Mouse (Mus musculus) right cerebral cortex, postnatal 25 days (tissue): ENCODE results near the gene Psmb2.

Source experiments
- DNase-seq: peaks from one replicate; pipeline ENCODE4 v3.0.0; 2022

Gene Psmb2

GRCm38 (mm10) chr4:126677054-126678003, at the start of gene Psmb2:
Gene Psmb2, plus strand, starts transcription at chr4:126677630.
- peak; percentile 98 for DNase-seq

GRCm38 (mm10) chr4:126631922-126632321, 45.5 kb upstream of the Psmb2 start:
- no peak for DNase-seq

- no peak for DNase-seq
Observed at GRCm38 (mm10) chr4:126632668-126633067, 44.8 kb upstream of the Psmb2 start.

- no peak for DNase-seq
Observed at GRCm38 (mm10) chr4:126636330-126636729, 41.1 kb upstream of the Psmb2 start.

GRCm38 (mm10) chr4:126637446-126637845, 40.0 kb upstream of the Psmb2 start:
- DNase-seq = no peak

- DNase-seq = no peak
Observed at GRCm38 (mm10) chr4:126639339-126639738, 38.1 kb upstream of the Psmb2 start.

GRCm38 (mm10) chr4:126641901-126642300, 35.5 kb upstream of the Psmb2 start:
- DNase-seq = peak; percentile 59

GRCm38 (mm10) chr4:126643815-126644214, 33.6 kb upstream of the Psmb2 start:
- no peak for DNase-seq

GRCm38 (mm10) chr4:126644333-126644963, 33.0 kb upstream of the Psmb2 start:
- no peak for DNase-seq

GRCm38 (mm10) chr4:126647996-126648910, 29.2 kb upstream of the Psmb2 start:
- DNase-seq = no peak

GRCm38 (mm10) chr4:126653148-126653547, 24.3 kb upstream of the Psmb2 start:
- DNase-seq = no peak

- no peak for DNase-seq
Observed at GRCm38 (mm10) chr4:126655356-126655755, 22.1 kb upstream of the Psmb2 start.

GRCm38 (mm10) chr4:126661249-126661648, 16.2 kb upstream of the Psmb2 start:
- DNase-seq = no peak

GRCm38 (mm10) chr4:126667075-126667474, 10.4 kb upstream of the Psmb2 start:
- no peak for DNase-seq

- no peak for DNase-seq
Observed at GRCm38 (mm10) chr4:126682298-126682697, 4.9 kb downstream of the Psmb2 start.

GRCm38 (mm10) chr4:126683084-126683483, 5.7 kb downstream of the Psmb2 start:
- DNase-seq = no peak

- no peak for DNase-seq
Observed at GRCm38 (mm10) chr4:126689457-126689856, 12.0 kb downstream of the Psmb2 start.

- DNase-seq = no peak
Observed at GRCm38 (mm10) chr4:126693021-126693420, 15.6 kb downstream of the Psmb2 start.

GRCm38 (mm10) chr4:126696908-126697307, 19.5 kb downstream of the Psmb2 start:
- DNase-seq = no peak

- no peak for DNase-seq
Observed at GRCm38 (mm10) chr4:126706630-126707438, 29.4 kb downstream of the Psmb2 start.

- no peak for DNase-seq
Observed at GRCm38 (mm10) chr4:126707439-126707826, 30.0 kb downstream of the Psmb2 start.

- DNase-seq = no peak
Observed at GRCm38 (mm10) chr4:126732111-126732510, 54.7 kb downstream of the Psmb2 start.
